Mouse (Mus musculus) stomach, embryonic 15.5 days (tissue): ENCODE measurements at regions not wholly inside any gene's neighbourhood (a gene's known extent, or its start where the extent isn't known, plus 50 kb on each side); places are given as distances from the start of the nearest gene placed in this dataset.
A peak's percentile ranks its signal among the peaks of the same experiment; 100 is the strongest.

Source experiments
- ATAC-seq: fragments of 200-750 bp; cut with Nextera tagmentation; 2 replicates; pipeline ENCODE4 v1.8.0; 2017; ENCODE audit warnings: low read depth, moderate number of reproducible peaks, moderate TSS enrichment; ENCODE audit not compliant: insufficient read depth, low FRiP score
- H3K27ac ChIP-seq: fragments of 300-500 bp; sonication (generic); 2 replicates; pipeline ENCODE4 v1.5.1; 2015; ENCODE audit warnings: mild to moderate bottlenecking, inconsistent platforms
- H3K27me3 ChIP-seq: fragments of 300-500 bp; sonication (generic); replicated peaks from 2 replicates; pipeline ENCODE4 v1.6.1; 2015; ENCODE audit warnings: inconsistent platforms
- H3K36me3 ChIP-seq: fragments of 300-500 bp; sonication (generic); 2 replicates; pipeline ENCODE4 v1.6.1; 2015; ENCODE audit warnings: inconsistent platforms
- H3K4me1 ChIP-seq: fragments of 300-500 bp; sonication (generic); 2 replicates; pipeline ENCODE4 v1.6.1; 2015; ENCODE audit warnings: inconsistent platforms
- H3K4me2 ChIP-seq: fragments of 300-500 bp; sonication (generic); 2 replicates; pipeline ENCODE4 v1.6.1; 2015; ENCODE audit warnings: mild to moderate bottlenecking, inconsistent platforms
- H3K4me3 ChIP-seq: fragments of 300-500 bp; sonication (generic); replicated peaks from 2 replicates; pipeline ENCODE4 v1.5.1; 2015; ENCODE audit warnings: inconsistent platforms
- H3K9ac ChIP-seq: fragments of 300-500 bp; sonication (generic); 2 replicates; pipeline ENCODE4 v1.6.1; 2015; ENCODE audit warnings: inconsistent platforms
- H3K9me3 ChIP-seq: fragments of 300-500 bp; sonication (generic); 2 replicates; pipeline ENCODE4 v1.6.1; 2016; ENCODE audit warnings: inconsistent platforms
- WGBS: fragments of 180-500 bp; shearing (Covaris S2); methylation state at CpG from one replicate; pipeline ENCODE4 v1.1.7; 2015; 5-methylcytosine and 5-hydroxymethylcytosine counted together

GRCm38 (mm10) chr1:34749161-34750040 lies 93.5 kb downstream of the Fam168b start:
- no peak overlapping the region; the same call in 1 of the 2 replicates for H3K4me3 ChIP-seq

DNA sequence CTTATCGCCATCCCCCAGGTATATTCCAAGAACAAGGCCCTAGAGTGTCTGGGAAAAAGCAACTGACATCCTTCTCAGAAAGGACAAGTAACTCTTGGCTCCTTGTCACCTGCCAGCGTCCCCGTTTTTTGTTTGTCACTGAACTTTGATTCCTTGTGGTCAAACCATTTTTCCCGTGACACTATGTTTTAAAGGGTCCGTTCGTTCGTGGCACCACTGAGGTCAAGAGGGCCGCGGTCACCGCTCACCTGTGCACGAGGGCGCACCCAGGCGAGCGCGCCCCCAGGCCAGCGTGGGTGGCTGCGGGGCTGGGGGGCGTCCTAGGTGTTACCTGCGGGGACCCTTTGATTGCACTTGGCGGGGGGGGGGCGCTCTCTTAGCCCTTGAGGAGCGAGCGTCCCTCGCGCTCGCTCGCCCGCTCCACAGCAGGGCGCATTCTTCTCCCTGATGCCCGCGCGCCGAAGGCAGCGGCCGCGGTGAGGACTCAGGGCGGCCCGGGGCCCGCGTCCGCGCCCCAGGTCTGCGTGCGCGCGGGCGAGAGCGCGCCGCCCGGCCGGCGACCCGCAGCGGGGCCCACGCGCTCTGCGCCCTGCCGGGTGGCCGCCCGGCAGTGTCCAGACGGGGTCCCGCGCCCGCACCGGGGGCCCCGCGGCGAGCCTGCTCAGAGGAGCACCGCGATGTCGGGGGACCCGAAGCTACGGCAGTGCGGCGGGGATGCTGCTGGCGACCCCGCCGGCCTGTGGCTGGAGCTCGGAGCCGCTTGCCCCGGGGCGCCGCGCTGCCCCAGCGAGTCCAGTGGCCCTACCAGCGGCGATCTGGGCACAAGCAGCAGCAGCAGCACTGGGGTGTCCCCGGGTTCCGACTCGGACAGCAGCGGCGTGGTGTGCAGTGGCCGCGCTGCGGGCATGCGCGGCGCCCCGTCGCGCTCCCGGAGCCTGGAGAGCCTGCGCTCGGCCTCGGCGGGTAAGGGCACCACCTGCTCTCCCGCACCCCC lies 92.5 kb downstream of the Fam168b start:
- WGBS = under 1% methylated on average over 107 of the region's 108 CpGs
- H3K27me3 ChIP-seq = peaks cover 43% of the 10 kb centered on the region
- no peaks in the 10 kb centered on the region for H3K36me3 ChIP-seq
- H3K4me3 ChIP-seq = peak overlapping the region; percentile 60
- peak; percentile 63; the same call in 1 of the 2 replicates for ATAC-seq
- H3K4me1 ChIP-seq = 0 out of 2 replicates have a peak, but pooled peaks cover 18% of the 10 kb centered on the region
- H3K4me2 ChIP-seq = peak overlapping the region; percentile 95
- H3K9me3 ChIP-seq = no peaks in the 10 kb centered on the region
- no peak overlapping the region for H3K27ac ChIP-seq
- H3K9ac ChIP-seq = 0 out of 2 replicates have a peak overlapping the region, but pooled peaks have one; percentile 3

More at GRCm38 (mm10) chr1:34749161-34750040, 93.5 kb downstream of the Fam168b start:
- Histone ChIP-seq H3K4me2 (peak overlapping the region; percentile 95), H3K9me3 (no peaks in the 10 kb centered on the region), H3K27me3 (peaks cover 43% of the 10 kb centered on the region), H3K27ac (no peak overlapping the region), H3K4me1 (0 out of 2 replicates have a peak, but pooled peaks cover 18% of the 10 kb centered on the region), H3K9ac (no peak overlapping the region), H3K36me3 (no peaks in the 10 kb centered on the region)
- ATAC-seq = no peak
- WGBS = 10% methylated on average over 14 of the region's 14 CpGs

GRCm38 (mm10) chr1:34751128-34751527 lies 91.7 kb downstream of the Fam168b start:
- Histone ChIP-seq H3K27ac (no peak overlapping the region), H3K9ac (no peak overlapping the region), H3K27me3 (peaks cover 43% of the 10 kb centered on the region), H3K36me3 (no peaks in the 10 kb centered on the region), H3K4me1 (0 out of 2 replicates have a peak, but pooled peaks cover 18% of the 10 kb centered on the region), H3K4me3 (peak overlapping the region; percentile 60), H3K9me3 (no peaks in the 10 kb centered on the region), H3K4me2 (peak overlapping the region; percentile 95)
- 2% methylated on average over 6 of the region's 6 CpGs for WGBS
- no peak for ATAC-seq

DNA sequence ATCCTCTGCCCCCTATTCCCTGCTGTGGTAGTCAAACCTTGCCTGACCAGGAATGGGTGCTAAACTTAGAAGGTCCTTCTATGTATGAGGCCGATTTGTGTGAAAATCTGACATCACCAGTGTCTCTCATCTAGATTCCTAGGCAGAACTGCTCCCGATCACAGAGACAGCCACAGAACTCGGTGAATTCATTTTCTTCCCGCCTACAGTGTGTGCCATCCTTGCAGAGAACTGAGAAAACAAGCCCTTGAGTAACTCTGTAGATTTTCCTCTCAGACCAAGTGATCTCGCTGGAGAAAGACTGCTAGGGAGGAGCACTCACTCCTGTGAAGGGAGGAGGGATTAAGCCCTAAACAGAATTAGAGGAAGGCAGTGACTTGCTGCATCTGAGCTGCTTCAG lies 89.3 kb downstream of the Fam168b start:
- 57% methylated on average over 5 of the region's 5 CpGs for WGBS
- no peak overlapping the region for H3K4me2 ChIP-seq
- H3K9me3 ChIP-seq = no peaks in the 10 kb centered on the region
- H3K27ac ChIP-seq = no peak overlapping the region
- no peak overlapping the region for H3K9ac ChIP-seq
- H3K36me3 ChIP-seq = no peaks in the 10 kb centered on the region
- 0 out of 2 replicates have a peak, but pooled peaks cover 18% of the 10 kb centered on the region for H3K4me1 ChIP-seq
- no peak overlapping the region for H3K4me3 ChIP-seq
- peaks cover 39% of the 10 kb centered on the region for H3K27me3 ChIP-seq
- ATAC-seq = no peak

DNA sequence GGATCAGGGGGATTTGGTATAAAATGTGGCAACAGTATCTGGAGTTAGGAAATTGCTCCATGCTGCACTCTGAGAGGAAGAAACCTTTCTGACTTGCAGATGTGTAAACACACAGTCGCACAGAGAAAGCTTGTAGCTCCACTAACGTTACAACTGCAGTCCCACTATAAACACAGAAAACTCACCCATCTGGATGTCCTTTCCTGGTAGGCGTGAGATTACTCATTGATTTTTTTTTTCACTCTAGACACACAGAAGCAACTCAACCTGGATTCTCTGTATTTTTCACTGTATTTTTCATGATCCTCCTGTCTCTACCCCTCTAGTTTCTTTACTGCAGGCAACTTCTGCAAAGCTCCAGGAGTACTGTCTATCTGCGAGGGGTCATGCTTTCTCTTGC lies 82.3 kb downstream of the Fam168b start:
- no peak overlapping the region for H3K4me3 ChIP-seq
- H3K27ac ChIP-seq = no peak overlapping the region
- H3K9ac ChIP-seq = no peak overlapping the region
- H3K27me3 ChIP-seq = no peaks in the 10 kb centered on the region
- 35% methylated on average over 4 of the region's 4 CpGs for WGBS
- no peak overlapping the region for H3K4me2 ChIP-seq
- ATAC-seq = no peak
- H3K36me3 ChIP-seq = no peaks in the 10 kb centered on the region
- no peaks in the 10 kb centered on the region for H3K9me3 ChIP-seq
- no peaks in the 10 kb centered on the region for H3K4me1 ChIP-seq

- no peak for ATAC-seq
Observed at GRCm38 (mm10) chr1:34761436-34761835, 81.4 kb downstream of the Fam168b start.

DNA sequence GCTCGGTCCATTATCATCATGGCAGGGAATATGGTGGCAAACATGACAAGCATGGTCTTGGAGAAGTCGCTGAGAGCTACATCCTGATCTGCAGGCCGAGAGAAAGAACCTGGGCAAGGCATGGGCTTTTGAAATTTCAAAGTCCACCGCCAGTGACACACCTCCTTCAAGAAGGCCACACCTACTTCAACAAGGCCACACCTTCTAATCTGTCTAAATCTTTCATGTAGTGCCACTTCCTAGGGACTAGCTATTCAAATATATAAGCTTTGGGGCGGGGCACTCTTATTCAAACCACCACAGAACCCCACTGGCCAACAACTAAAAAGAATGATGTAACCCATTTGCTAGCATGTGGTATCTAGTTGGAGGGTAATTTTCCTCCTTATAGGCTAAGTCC lies 81.0 kb downstream of the Fam168b start:
- ATAC-seq = no peak
- no peak overlapping the region for H3K4me2 ChIP-seq
- no peaks in the 10 kb centered on the region for H3K27me3 ChIP-seq
- WGBS = 84% methylated on average over 5 of the region's 5 CpGs
- H3K36me3 ChIP-seq = no peaks in the 10 kb centered on the region
- no peak overlapping the region for H3K4me3 ChIP-seq
- H3K9ac ChIP-seq = no peak overlapping the region
- no peaks in the 10 kb centered on the region for H3K9me3 ChIP-seq
- no peak overlapping the region for H3K27ac ChIP-seq
- H3K4me1 ChIP-seq = no peaks in the 10 kb centered on the region

More at GRCm38 (mm10) chr1:34761436-34761835, 81.4 kb downstream of the Fam168b start:
- Histone ChIP-seq H3K9me3 (no peaks in the 10 kb centered on the region), H3K9ac (no peak overlapping the region), H3K4me1 (no peaks in the 10 kb centered on the region), H3K4me3 (no peak overlapping the region), H3K27me3 (no peaks in the 10 kb centered on the region), H3K27ac (no peak overlapping the region), H3K36me3 (no peaks in the 10 kb centered on the region), H3K4me2 (no peak overlapping the region)
